30 mouse cellular contexts compared by ENCODE assay signal in the genomic region with DNA sequence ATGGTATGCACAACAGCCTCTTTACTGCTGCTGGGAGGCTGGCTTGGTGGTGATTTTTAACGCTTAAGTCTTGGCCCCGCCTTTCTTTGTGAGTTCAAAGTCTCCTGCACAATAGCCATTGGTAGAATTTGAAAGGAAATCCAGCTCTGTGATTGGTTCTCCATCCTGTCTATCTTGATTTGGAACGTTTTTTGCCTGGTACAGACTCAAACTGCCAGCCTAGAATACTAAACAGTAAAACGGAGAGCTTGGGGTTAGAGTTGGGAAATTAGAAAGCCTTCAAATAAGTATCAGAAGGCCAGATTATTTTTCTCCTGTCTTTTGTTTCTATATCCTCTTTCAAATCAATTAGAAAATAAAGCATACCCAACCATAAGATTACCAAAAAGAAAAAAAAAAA. TPM values are rescaled to one million over a fixed set of nuclear protein-coding genes. Genes with fewer than 3 reads are reported as not detected.
"Had no signal": no experiment of that assay in that cellular context is flagged by ENCODE, and none has a peak within 500 bp of the region (broad histone marks: within the 10 kb centered on the region; RNA-seq: fewer than 3 reads in every experiment).

A gene (minus strand): TSS at position 101 of the 400 bp plus-strand sequence.

- H3K36me3 ChIP-seq: liver, embryonic 13.5 days; liver, embryonic 15.5 days; lung, embryonic 15.5 days; midbrain, embryonic 13.5 days; midbrain, embryonic 15.5 days; neural tube, embryonic 12.5 days; stomach, embryonic 15.5 days had no signal

- H3K27ac ChIP-seq: liver, embryonic 13.5 days; liver, embryonic 15.5 days; lung, embryonic 15.5 days; macrophage; midbrain, embryonic 13.5 days; midbrain, embryonic 15.5 days; neural tube, embryonic 12.5 days; stomach, embryonic 15.5 days; stomach, postnatal 0 days had no signal

- H3K27me3 ChIP-seq: liver, embryonic 13.5 days; liver, embryonic 15.5 days; lung, embryonic 15.5 days; megakaryocyte, embryonic 14.5 days; midbrain, embryonic 13.5 days; midbrain, embryonic 15.5 days; neural tube, embryonic 12.5 days; stomach, embryonic 15.5 days had no signal

- H3K4me1 ChIP-seq: liver, embryonic 13.5 days; liver, embryonic 15.5 days; lung, embryonic 15.5 days; megakaryocyte, embryonic 14.5 days; midbrain, embryonic 13.5 days; midbrain, embryonic 15.5 days; neural tube, embryonic 12.5 days; stomach, embryonic 15.5 days had no signal

- DNase-seq: liver, embryonic 13.5 days; liver, postnatal 0 days; lung, adult 2 months; lung, postnatal 14 days; lung, postnatal 36 days; retina, postnatal 1 day; right cerebral cortex, adult 18-20 months; right cerebral cortex, postnatal 25 days; right cerebral cortex, postnatal 4 days; spleen, adult 18-20 months; thymus, adult 18-20 months; thymus, postnatal 14 days; thymus, postnatal 36 days had no signal

- H3K4me3 ChIP-seq: liver, embryonic 13.5 days; liver, embryonic 15.5 days; lung, embryonic 15.5 days; megakaryocyte, embryonic 14.5 days; midbrain, embryonic 13.5 days; midbrain, embryonic 15.5 days; neural tube, embryonic 12.5 days; stomach, embryonic 15.5 days had no signal

RNA-seq across cellular contexts. Expression of the gene that starts here (rescaled TPM):
- total RNA-seq: megakaryocyte progenitor cell, adult 5-6 weeks; midbrain, postnatal 0 days; monocyte, adult 5-6 weeks; neutrophil, adult 5-6 weeks had no signal
- polyA plus RNA-seq: liver, embryonic 13.5 days; liver, embryonic 15.5 days; liver, postnatal 0 days; lung, adult 2 months; lung, embryonic 15.5 days; lung, postnatal 0 days; macrophage; midbrain, embryonic 13.5 days; midbrain, embryonic 15.5 days; midbrain, postnatal 0 days; neural tube, embryonic 12.5 days; neural tube, embryonic 14.5 days; small intestine, adult 2 months; stomach, embryonic 15.5 days; stomach, postnatal 0 days; thymus, postnatal 0 days had no signal
